Mouse (Mus musculus): Measurements from ENCODE around the gene Pnma3. TPM values are rescaled to one million over a fixed set of nuclear protein-coding genes. Genes with fewer than 3 reads are reported as not detected.
"Not testable (repeated sequence)": the region's sequence is repeated elsewhere in the genome, so short reads cannot be mapped to it uniquely, and the experiment has no call there.

Gene Pnma3
- total RNA-seq (2015; ENCODE audit: low replicate concordance) (not detected in 2 replicates), total RNA-seq (2017; ENCODE audit: low replicate concordance) (not detected in 2 replicates)

DNA sequence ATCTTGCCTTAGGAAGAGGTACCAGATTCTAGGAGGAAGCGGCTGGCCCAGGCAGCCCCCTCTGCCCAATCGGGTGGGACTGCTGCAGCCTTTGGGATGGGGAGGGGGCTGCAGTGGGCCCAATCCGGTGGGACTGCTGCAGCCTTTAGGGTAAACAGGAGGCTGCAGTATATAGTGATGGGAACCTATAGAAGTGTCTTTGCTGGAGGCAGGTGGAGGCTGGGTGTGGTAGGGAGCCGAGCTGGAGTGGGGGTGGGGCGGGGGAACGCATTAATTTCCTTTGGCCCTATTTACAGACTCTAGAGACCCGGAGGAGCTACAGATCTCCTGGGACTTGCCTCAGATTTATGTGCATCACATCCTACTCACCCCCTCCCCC is at the start of gene Pnma3:
TSS of gene Pnma3 (plus strand) at position 373 of the 379 bp plus-strand sequence.
- no peak for ATAC-seq (replicated peaks; ENCODE audit: low FRiP score, poor library complexity, severe bottlenecking)

DNA sequence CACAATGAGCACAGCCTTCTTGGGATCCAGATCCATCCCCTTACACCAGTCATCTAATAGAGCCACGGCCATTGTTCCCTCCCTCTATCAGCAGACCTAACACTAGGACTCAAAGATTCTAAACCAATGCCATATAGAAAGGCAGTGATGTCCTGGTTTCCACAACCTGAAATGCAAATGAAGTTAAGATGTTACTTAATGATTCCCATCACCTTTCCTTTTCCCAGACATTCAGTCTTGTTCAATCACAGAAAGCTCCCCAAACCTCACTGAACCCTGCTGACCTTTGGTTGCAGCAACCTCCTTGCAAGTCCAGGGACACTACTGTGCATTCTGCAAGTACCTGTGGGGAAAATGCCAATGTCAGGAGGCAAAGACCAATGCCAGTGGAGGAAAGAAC is 27.6 kb upstream of the Pnma3 start, which contains the start of gene Pnma5:
TSS of gene Pnma5 (minus strand) at position 101 of the 400 bp plus-strand sequence.
- ATAC-seq (replicated peaks; ENCODE audit: low FRiP score, poor library complexity, severe bottlenecking) = no peak

DNA sequence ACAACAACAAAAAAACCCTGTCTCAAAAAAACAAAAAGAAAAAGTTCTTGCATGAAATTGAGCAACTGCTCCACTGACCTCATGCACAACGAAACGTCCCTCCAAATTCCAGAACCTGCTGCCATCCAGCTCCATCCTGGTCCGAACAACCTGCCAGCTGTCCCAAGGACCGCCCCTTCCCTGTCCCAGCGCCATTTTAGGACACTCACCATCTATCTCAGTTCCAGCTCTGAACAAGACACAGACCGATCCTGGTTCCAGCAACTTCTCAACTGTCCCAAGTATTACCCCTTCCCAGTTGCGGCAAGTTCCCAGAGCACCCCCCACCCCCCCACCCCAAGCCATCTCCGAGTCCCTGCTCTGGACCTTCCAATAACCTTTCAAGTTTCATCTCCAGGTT is 25.8 kb upstream of the Pnma3 start:
- ATAC-seq (replicated peaks; ENCODE audit: low FRiP score, poor library complexity, severe bottlenecking) = no peak

GRCm38 (mm10) chrX:73039666-73040065 is 24.9 kb upstream of the Pnma3 start:
- ATAC-seq (replicated peaks; ENCODE audit: low FRiP score, poor library complexity, severe bottlenecking) = no peak

- ATAC-seq (replicated peaks; ENCODE audit: low FRiP score, poor library complexity, severe bottlenecking) = peak; percentile 87
Observed at GRCm38 (mm10) chrX:73053860-73054563, 10.6 kb upstream of the Pnma3 start.

DNA sequence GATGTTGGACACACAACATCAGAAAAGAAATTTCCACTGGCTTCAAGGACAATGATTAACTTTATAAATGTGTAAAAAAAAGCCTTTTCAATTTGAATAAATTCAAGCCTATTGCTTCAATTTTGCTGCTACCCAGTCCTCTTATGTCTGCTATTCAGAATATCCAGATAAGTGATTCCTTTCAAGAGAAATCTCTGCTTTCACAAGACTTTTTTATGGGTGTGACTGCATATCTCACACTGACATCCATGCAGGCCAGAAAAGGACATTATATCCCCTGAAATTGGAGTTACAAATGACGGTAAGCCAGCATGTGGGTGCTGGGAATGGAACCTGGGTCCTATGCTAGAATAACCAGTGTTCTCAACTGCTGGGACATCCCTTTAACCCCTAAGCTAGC is 3.1 kb upstream of the Pnma3 start:
- ATAC-seq (replicated peaks; ENCODE audit: low FRiP score, poor library complexity, severe bottlenecking) = no peak

- ATAC-seq (replicated peaks; ENCODE audit: low FRiP score, poor library complexity, severe bottlenecking) = no peak
Observed at GRCm38 (mm10) chrX:73062323-73062722, 2.3 kb upstream of the Pnma3 start.

GRCm38 (mm10) chrX:73063512-73064414 is 824 bp upstream of the Pnma3 start:
- ATAC-seq (replicated peaks; ENCODE audit: low FRiP score, poor library complexity, severe bottlenecking) = no peak

- not testable (repeated sequence) for ATAC-seq (replicated peaks; ENCODE audit: low FRiP score, poor library complexity, severe bottlenecking)
Observed at GRCm38 (mm10) chrX:73066765-73067312, 2.3 kb downstream of the Pnma3 start.

- ATAC-seq (replicated peaks; ENCODE audit: low FRiP score, poor library complexity, severe bottlenecking) = not testable (repeated sequence)
Observed at GRCm38 (mm10) chrX:73082267-73083055, 17.9 kb downstream of the Pnma3 start, which contains the start of gene Xlr4a. Gene Xlr4a (minus strand): TSS chrX:73082478.

- not testable (repeated sequence) for ATAC-seq (replicated peaks; ENCODE audit: low FRiP score, poor library complexity, severe bottlenecking)
Observed at GRCm38 (mm10) chrX:73096941-73097508, 32.4 kb downstream of the Pnma3 start, which contains the start of gene Xlr3a. Gene Xlr3a (minus strand): TSS chrX:73097095.

DNA sequence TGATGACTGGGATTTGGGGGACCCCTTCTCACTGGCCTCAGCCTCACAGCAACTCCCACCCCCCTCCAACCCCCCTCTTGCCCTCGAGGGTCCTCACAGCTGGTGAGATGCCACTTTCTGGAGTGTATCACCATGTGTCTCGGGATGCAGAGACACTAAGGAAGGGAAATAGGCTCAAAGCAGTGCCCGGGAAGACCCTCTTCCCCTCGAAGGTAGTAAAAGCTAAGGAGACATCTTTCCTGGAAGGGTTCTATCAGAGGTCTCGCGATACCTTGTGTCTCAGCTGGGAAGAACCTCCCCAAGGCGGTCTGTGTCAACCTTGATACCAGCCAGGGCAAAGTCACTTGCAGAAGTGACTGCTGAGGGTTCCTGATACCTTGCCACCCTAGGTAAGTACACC is 52.2 kb downstream of the Pnma3 start, which contains the start of gene Gm14685:
TSS of gene Gm14685 (plus strand) at position 301 of the 400 bp plus-strand sequence.
- not testable (repeated sequence) for ATAC-seq (replicated peaks; ENCODE audit: low FRiP score, poor library complexity, severe bottlenecking)

Other genes starting within 250 kb of the Pnma3 start
- gene Gabrq, start 239.6 kb upstream of the Pnma3 start, total RNA-seq (2015; ENCODE audit: low replicate concordance) = not detected in 2 replicates
- not detected in 2 replicates for gene Gabrq, start 239.6 kb upstream of the Pnma3 start, total RNA-seq (2017; ENCODE audit: low replicate concordance)
- gene Cetn2, start 146.4 kb upstream of the Pnma3 start, total RNA-seq (2015; ENCODE audit: low replicate concordance) = 11.9 and 15.6 TPM in 2 replicates
- 19.0 and 27.2 TPM in 2 replicates for gene Cetn2, start 146.4 kb upstream of the Pnma3 start, total RNA-seq (2017; ENCODE audit: low replicate concordance)
- 4.0 and 20.6 TPM in 2 replicates for gene Nsdhl, start 146.2 kb upstream of the Pnma3 start, total RNA-seq (2015; ENCODE audit: low replicate concordance)
- 4.0 and 4.8 TPM in 2 replicates for gene Nsdhl, start 146.2 kb upstream of the Pnma3 start, total RNA-seq (2017; ENCODE audit: low replicate concordance)
- not detected in 2 replicates for gene Zfp185, start 77.4 kb upstream of the Pnma3 start, total RNA-seq (2015; ENCODE audit: low replicate concordance)
- not detected in 2 replicates for gene Zfp185, start 77.4 kb upstream of the Pnma3 start, total RNA-seq (2017; ENCODE audit: low replicate concordance)
- gene Pnma5, start 27.7 kb upstream of the Pnma3 start, total RNA-seq (2015; ENCODE audit: low replicate concordance) = not detected in 2 replicates
- not detected in 2 replicates for gene Pnma5, start 27.7 kb upstream of the Pnma3 start, total RNA-seq (2017; ENCODE audit: low replicate concordance)
- 2.9 TPM in 1 of 2 replicates, not detected in the other for gene Xlr4a, start 17.7 kb downstream of the Pnma3 start, total RNA-seq (2015; ENCODE audit: low replicate concordance)
- 6.5 TPM in 1 of 2 replicates, not detected in the other for gene Xlr4a, start 17.7 kb downstream of the Pnma3 start, total RNA-seq (2017; ENCODE audit: low replicate concordance)
- gene Xlr3a, start 32.3 kb downstream of the Pnma3 start, total RNA-seq (2015; ENCODE audit: low replicate concordance) = not detected in 2 replicates
- gene Xlr3a, start 32.3 kb downstream of the Pnma3 start, total RNA-seq (2017; ENCODE audit: low replicate concordance) = 3.2 TPM in 1 of 2 replicates, not detected in the other
- gene Gm14685, start 52.3 kb downstream of the Pnma3 start, total RNA-seq (2015; ENCODE audit: low replicate concordance) = not detected in 2 replicates
- gene Gm14685, start 52.3 kb downstream of the Pnma3 start, total RNA-seq (2017; ENCODE audit: low replicate concordance) = not detected in 2 replicates
- gene Xlr5b, start 84.0 kb downstream of the Pnma3 start, total RNA-seq (2015; ENCODE audit: low replicate concordance) = not detected in 2 replicates
- gene Xlr5b, start 84.0 kb downstream of the Pnma3 start, total RNA-seq (2017; ENCODE audit: low replicate concordance) = not detected in 2 replicates
- gene DXBay18, start 84.7 kb downstream of the Pnma3 start, total RNA-seq (2015; ENCODE audit: low replicate concordance) = not detected in 2 replicates
- gene DXBay18, start 84.7 kb downstream of the Pnma3 start, total RNA-seq (2017; ENCODE audit: low replicate concordance) = not detected in 2 replicates
- not detected in 2 replicates for gene Spin2d, start 112.2 kb downstream of the Pnma3 start, total RNA-seq (2015; ENCODE audit: low replicate concordance)
- gene Spin2d, start 112.2 kb downstream of the Pnma3 start, total RNA-seq (2017; ENCODE audit: low replicate concordance) = not detected in 2 replicates
- 0.63 TPM in 1 of 2 replicates, not detected in the other for gene Xlr3b, start 127.4 kb downstream of the Pnma3 start, total RNA-seq (2015; ENCODE audit: low replicate concordance)
- gene Xlr3b, start 127.4 kb downstream of the Pnma3 start, total RNA-seq (2017; ENCODE audit: low replicate concordance) = not detected in 2 replicates
- gene Xlr4b, start 149.5 kb downstream of the Pnma3 start, total RNA-seq (2015; ENCODE audit: low replicate concordance) = 2.1 and 6.9 TPM in 2 replicates
- gene Xlr4b, start 149.5 kb downstream of the Pnma3 start, total RNA-seq (2017; ENCODE audit: low replicate concordance) = 0.77 and 2.2 TPM in 2 replicates
- 2.5 TPM in 1 of 2 replicates, not detected in the other for gene F8a, start 163.5 kb downstream of the Pnma3 start, total RNA-seq (2015; ENCODE audit: low replicate concordance)
- gene F8a, start 163.5 kb downstream of the Pnma3 start, total RNA-seq (2017; ENCODE audit: low replicate concordance) = 0.42 and 0.51 TPM in 2 replicates
- gene Xlr4c, start 178.3 kb downstream of the Pnma3 start, total RNA-seq (2015; ENCODE audit: low replicate concordance) = not detected in 2 replicates
- gene Xlr4c, start 178.3 kb downstream of the Pnma3 start, total RNA-seq (2017; ENCODE audit: low replicate concordance) = 0.94 and 2.9 TPM in 2 replicates
- gene Xlr3c, start 200.6 kb downstream of the Pnma3 start, total RNA-seq (2015; ENCODE audit: low replicate concordance) = not detected in 2 replicates
- gene Xlr3c, start 200.6 kb downstream of the Pnma3 start, total RNA-seq (2017; ENCODE audit: low replicate concordance) = not detected in 2 replicates
- gene Xlr5a, start 228.2 kb downstream of the Pnma3 start, total RNA-seq (2015; ENCODE audit: low replicate concordance) = not detected in 2 replicates
- gene Xlr5a, start 228.2 kb downstream of the Pnma3 start, total RNA-seq (2017; ENCODE audit: low replicate concordance) = not detected in 2 replicates
- not detected in 2 replicates for gene Xlr5c, start 228.2 kb downstream of the Pnma3 start, total RNA-seq (2015; ENCODE audit: low replicate concordance)
- not detected in 2 replicates for gene Xlr5c, start 228.2 kb downstream of the Pnma3 start, total RNA-seq (2017; ENCODE audit: low replicate concordance)

All from erythroblast, adult 5-6 weeks (primary cell).